Mouse (Mus musculus): ENCODE measurements around the gene Ddc. TPM values are rescaled to one million over a fixed set of nuclear protein-coding genes. Genes with fewer than 3 reads are reported as not detected.

Ddc gene
- total and polyA plus RNA-seq, 3 experiments = 0.13 to 3.0 TPM; not detected in 1

- DNase-seq (ENCODE audit: low spot score) (no peak), ATAC-seq (ENCODE audit: extremely low read depth, insufficient number of reproducible peaks, low FRiP score, poor library complexity, severe bottlenecking) (no peak)
- H3K36me3 ChIP-seq (replicated peaks) = peaks cover 89% of the 10 kb centered on the region
- peaks cover 27% of the 10 kb centered on the region for H3K4me1 ChIP-seq (ENCODE audit: insufficient read depth, low read depth, low read length)
- no peak overlapping the region for H3K4me3 ChIP-seq (ENCODE audit: low read depth, low read length)
- H3K9me3 ChIP-seq (replicated peaks) = no peaks in the 10 kb centered on the region
- no peaks in the 10 kb centered on the region for H3K27me3 ChIP-seq (ENCODE audit: insufficient read depth, low read length)
- no peak for TF ChIP-seq GATA1 (IDR thresholded peaks at IDR 0.05; ENCODE audit: borderline replicate concordance, low read length)
- TF ChIP-seq POLR2AphosphoS5 (IDR thresholded peaks at IDR 0.05; ENCODE audit: insufficient replicate concordance, low read depth, low read length) = no peak
- no peak for TF ChIP-seq GATA2 (IDR thresholded peaks at IDR 0.05; ENCODE audit: borderline replicate concordance, low read depth, low read length)
- no peak for TF ChIP-seq TAL1 (conservative IDR thresholded peaks at IDR 0.05; ENCODE audit: low read depth, low read length)
- TF ChIP-seq CTCF (IDR thresholded peaks at IDR 0.05; ENCODE audit: low read depth, low read length) = no peak
These were observed 128.7 kb downstream of the Ddc start for GRCm38 (mm10) chr11:11769281-11769680.

GRCm38 (mm10) chr11:11768057-11768456, 129.9 kb downstream of the Ddc start:
- no peak for DNase-seq (ENCODE audit: low spot score)
- Histone ChIP-seq H3K36me3 (replicated peaks) (peaks cover 88% of the 10 kb centered on the region), H3K27me3 (ENCODE audit: insufficient read depth, low read length) (no peaks in the 10 kb centered on the region), H3K4me1 (ENCODE audit: insufficient read depth, low read depth, low read length) (peaks cover 33% of the 10 kb centered on the region), H3K4me3 (ENCODE audit: low read depth, low read length) (no peak overlapping the region), H3K9me3 (replicated peaks) (no peaks in the 10 kb centered on the region)
- ATAC-seq (ENCODE audit: extremely low read depth, insufficient number of reproducible peaks, low FRiP score, poor library complexity, severe bottlenecking) = no peak
- TF ChIP-seq GATA2 (IDR thresholded peaks at IDR 0.05; ENCODE audit: borderline replicate concordance, low read depth, low read length) (no peak), TAL1 (conservative IDR thresholded peaks at IDR 0.05; ENCODE audit: low read depth, low read length) (no peak), POLR2AphosphoS5 (IDR thresholded peaks at IDR 0.05; ENCODE audit: insufficient replicate concordance, low read depth, low read length) (no peak), GATA1 (IDR thresholded peaks at IDR 0.05; ENCODE audit: borderline replicate concordance, low read length) (no peak), CTCF (IDR thresholded peaks at IDR 0.05; ENCODE audit: low read depth, low read length) (no peak)

GRCm38 (mm10) chr11:11766736-11767135, 131.2 kb downstream of the Ddc start:
- Histone ChIP-seq H3K27me3 (ENCODE audit: insufficient read depth, low read length) (no peaks in the 10 kb centered on the region), H3K36me3 (replicated peaks) (peaks cover 88% of the 10 kb centered on the region), H3K4me3 (ENCODE audit: low read depth, low read length) (no peak overlapping the region), H3K9me3 (replicated peaks) (no peaks in the 10 kb centered on the region), H3K4me1 (ENCODE audit: insufficient read depth, low read depth, low read length) (peaks cover 41% of the 10 kb centered on the region)
- no peak for TF ChIP-seq GATA1 (IDR thresholded peaks at IDR 0.05; ENCODE audit: borderline replicate concordance, low read length)
- TF ChIP-seq GATA2 (IDR thresholded peaks at IDR 0.05; ENCODE audit: borderline replicate concordance, low read depth, low read length) = no peak
- no peak for TF ChIP-seq TAL1 (conservative IDR thresholded peaks at IDR 0.05; ENCODE audit: low read depth, low read length)
- no peak for TF ChIP-seq POLR2AphosphoS5 (IDR thresholded peaks at IDR 0.05; ENCODE audit: insufficient replicate concordance, low read depth, low read length)
- TF ChIP-seq CTCF (IDR thresholded peaks at IDR 0.05; ENCODE audit: low read depth, low read length) = no peak
- ATAC-seq (ENCODE audit: extremely low read depth, insufficient number of reproducible peaks, low FRiP score, poor library complexity, severe bottlenecking) (no peak), DNase-seq (ENCODE audit: low spot score) (no peak)

GRCm38 (mm10) chr11:11766105-11766504, 131.8 kb downstream of the Ddc start:
- peak; percentile 10 for DNase-seq (ENCODE audit: low spot score)

GRCm38 (mm10) chr11:11765414-11765813, 132.5 kb downstream of the Ddc start:
- no peaks in the 10 kb centered on the region for H3K27me3 ChIP-seq (ENCODE audit: insufficient read depth, low read length)
- H3K9me3 ChIP-seq (replicated peaks) = no peaks in the 10 kb centered on the region
- no peak overlapping the region for H3K4me3 ChIP-seq (ENCODE audit: low read depth, low read length)
- DNase-seq (ENCODE audit: low spot score) (no peak), ATAC-seq (ENCODE audit: extremely low read depth, insufficient number of reproducible peaks, low FRiP score, poor library complexity, severe bottlenecking) (no peak)
- H3K4me1 ChIP-seq (ENCODE audit: insufficient read depth, low read depth, low read length) = peaks cover 39% of the 10 kb centered on the region
- peaks cover 88% of the 10 kb centered on the region for H3K36me3 ChIP-seq (replicated peaks)
- TF ChIP-seq POLR2AphosphoS5 (IDR thresholded peaks at IDR 0.05; ENCODE audit: insufficient replicate concordance, low read depth, low read length) = no peak
- no peak for TF ChIP-seq TAL1 (conservative IDR thresholded peaks at IDR 0.05; ENCODE audit: low read depth, low read length)
- TF ChIP-seq CTCF (IDR thresholded peaks at IDR 0.05; ENCODE audit: low read depth, low read length) = no peak
- TF ChIP-seq GATA2 (IDR thresholded peaks at IDR 0.05; ENCODE audit: borderline replicate concordance, low read depth, low read length) = no peak
- no peak for TF ChIP-seq GATA1 (IDR thresholded peaks at IDR 0.05; ENCODE audit: borderline replicate concordance, low read length)

More at GRCm38 (mm10) chr11:11766105-11766504, 131.8 kb downstream of the Ddc start:
- Histone ChIP-seq H3K27me3 (ENCODE audit: insufficient read depth, low read length) (no peaks in the 10 kb centered on the region), H3K9me3 (replicated peaks) (no peaks in the 10 kb centered on the region), H3K4me1 (ENCODE audit: insufficient read depth, low read depth, low read length) (peaks cover 43% of the 10 kb centered on the region), H3K36me3 (replicated peaks) (peaks cover 88% of the 10 kb centered on the region), H3K4me3 (ENCODE audit: low read depth, low read length) (no peak overlapping the region)
- TF ChIP-seq GATA2 (IDR thresholded peaks at IDR 0.05; ENCODE audit: borderline replicate concordance, low read depth, low read length) (no peak), TAL1 (conservative IDR thresholded peaks at IDR 0.05; ENCODE audit: low read depth, low read length) (no peak), GATA1 (IDR thresholded peaks at IDR 0.05; ENCODE audit: borderline replicate concordance, low read length) (no peak), POLR2AphosphoS5 (IDR thresholded peaks at IDR 0.05; ENCODE audit: insufficient replicate concordance, low read depth, low read length) (no peak), CTCF (IDR thresholded peaks at IDR 0.05; ENCODE audit: low read depth, low read length) (no peak)
- ATAC-seq (ENCODE audit: extremely low read depth, insufficient number of reproducible peaks, low FRiP score, poor library complexity, severe bottlenecking) = no peak

Other genes with a start within 250 kb of the Ddc start
- gene Ikzf1, start 213.1 kb downstream of the Ddc start, total RNA-seq (2014; fragmentation: Nextera tagmentation) = 143 and 149 TPM in 2 replicates
- gene Ikzf1, start 213.1 kb downstream of the Ddc start, total RNA-seq (2017) = 60.5 and 70.1 TPM in 2 replicates
- 214 and 245 TPM in 2 replicates for gene Ikzf1, start 213.1 kb downstream of the Ddc start, polyA plus RNA-seq (2012)
- 97.4 and 139 TPM in 2 replicates for gene Fignl1, start 89.2 kb downstream of the Ddc start, total RNA-seq (2014; fragmentation: Nextera tagmentation)
- 103 and 120 TPM in 2 replicates for gene Fignl1, start 89.2 kb downstream of the Ddc start, total RNA-seq (2017)
- 1.8 and 3.6 TPM in 2 replicates for gene Fignl1, start 89.2 kb downstream of the Ddc start, polyA plus RNA-seq (2012)
- gene Grb10, start 140.5 kb upstream of the Ddc start, total RNA-seq (2014; fragmentation: Nextera tagmentation) = 0.30 TPM in 1 of 2 replicates, not detected in the other
- gene Grb10, start 140.5 kb upstream of the Ddc start, total RNA-seq (2017) = 0.29 and 0.33 TPM in 2 replicates
- gene Grb10, start 140.5 kb upstream of the Ddc start, polyA plus RNA-seq (2012) = 0.08 TPM in 1 of 2 replicates, not detected in the other